Mouse (Mus musculus): ENCODE measurements around the gene Asap3.

Asap3 gene

GRCm38 (mm10) chr4:136180408-136181330 is 25.5 kb upstream of the Asap3 start:
- intact Hi-C loops (cut with DNase I) = no loop called here

GRCm38 (mm10) chr4:136181367-136181766 is 24.8 kb upstream of the Asap3 start:
- intact Hi-C loops (cut with DNase I) = no loop called here

- intact Hi-C loops (cut with DNase I) = no loop called here
Measured at GRCm38 (mm10) chr4:136185375-136185774, 20.8 kb upstream of the Asap3 start.

GRCm38 (mm10) chr4:136186315-136186714 is 19.9 kb upstream of the Asap3 start:
- intact Hi-C loops (cut with DNase I) = no loop called here

- intact Hi-C loops (cut with DNase I) = no loop called here
Measured at GRCm38 (mm10) chr4:136186739-136187472, 19.3 kb upstream of the Asap3 start.

GRCm38 (mm10) chr4:136188973-136189737 is 17.0 kb upstream of the Asap3 start:
- intact Hi-C loops (cut with DNase I) = no loop called here

- intact Hi-C loops (cut with DNase I) = no loop called here
Measured at GRCm38 (mm10) chr4:136189912-136190311, 16.3 kb upstream of the Asap3 start.

- intact Hi-C loops (cut with DNase I) = no loop called here
Measured at GRCm38 (mm10) chr4:136193571-136193970, 12.6 kb upstream of the Asap3 start.

GRCm38 (mm10) chr4:136195029-136195428 is 11.1 kb upstream of the Asap3 start:
- intact Hi-C loops (cut with DNase I) = no loop called here

- intact Hi-C loops (cut with DNase I) = no loop called here
Measured at GRCm38 (mm10) chr4:136195629-136196028, 10.5 kb upstream of the Asap3 start.

- intact Hi-C loops (cut with DNase I) = no loop called here
Measured at GRCm38 (mm10) chr4:136196201-136196600, 10.0 kb upstream of the Asap3 start.

- intact Hi-C loops (cut with DNase I) = no loop called here
Measured at GRCm38 (mm10) chr4:136198846-136199245, 7.3 kb upstream of the Asap3 start.

- intact Hi-C loops (cut with DNase I) = loop anchor here (1.0 to 5.0 kb wide), 2 partner anchors 35 to 132 kb away; no protein-coding TSS in a partner anchor
Measured at GRCm38 (mm10) chr4:136199562-136200292, 6.4 kb upstream of the Asap3 start.

- intact Hi-C loops (cut with DNase I) = loop anchor here (1.0 to 5.0 kb wide), 2 partner anchors 37 to 135 kb away; no protein-coding TSS in a partner anchor
Measured at GRCm38 (mm10) chr4:136202509-136202908, 3.7 kb upstream of the Asap3 start.

- intact Hi-C loops (cut with DNase I) = loop anchor here (5.0 kb wide), 1 partner anchor 137 kb away; no protein-coding TSS in a partner anchor
Measured at GRCm38 (mm10) chr4:136204775-136205174, 1.4 kb upstream of the Asap3 start.

GRCm38 (mm10) chr4:136206943-136207342 is 778 bp downstream of the Asap3 start:
- intact Hi-C loops (cut with DNase I) = no loop called here

GRCm38 (mm10) chr4:136210931-136211330 is 4.8 kb downstream of the Asap3 start:
- intact Hi-C loops (cut with DNase I) = no loop called here

- intact Hi-C loops (cut with DNase I) = no loop called here
Measured at GRCm38 (mm10) chr4:136213629-136214028, 7.5 kb downstream of the Asap3 start.

- intact Hi-C loops (cut with DNase I) = no loop called here
Measured at GRCm38 (mm10) chr4:136214828-136215227, 8.7 kb downstream of the Asap3 start.

- intact Hi-C loops (cut with DNase I) = no loop called here
Measured at GRCm38 (mm10) chr4:136215576-136215975, 9.4 kb downstream of the Asap3 start.

GRCm38 (mm10) chr4:136217063-136217462 is 10.9 kb downstream of the Asap3 start:
- intact Hi-C loops (cut with DNase I) = no loop called here
